Mouse (Mus musculus) heart, postnatal 0 days (tissue): ENCODE measurements around the gene Aen.

ENCODE experiments used
- CTCF ChIP-seq: IDR thresholded peaks from 2 replicates; pipeline ENCODE4 v1.5.1; 2016; ENCODE audit warnings: antibody characterized with exemption, control low read depth, low read depth
- EP300 ChIP-seq: IDR thresholded peaks from 2 replicates; pipeline ENCODE4 v1.6.1; 2016; ENCODE audit warnings: antibody characterized with exemption, low read depth

DNA sequence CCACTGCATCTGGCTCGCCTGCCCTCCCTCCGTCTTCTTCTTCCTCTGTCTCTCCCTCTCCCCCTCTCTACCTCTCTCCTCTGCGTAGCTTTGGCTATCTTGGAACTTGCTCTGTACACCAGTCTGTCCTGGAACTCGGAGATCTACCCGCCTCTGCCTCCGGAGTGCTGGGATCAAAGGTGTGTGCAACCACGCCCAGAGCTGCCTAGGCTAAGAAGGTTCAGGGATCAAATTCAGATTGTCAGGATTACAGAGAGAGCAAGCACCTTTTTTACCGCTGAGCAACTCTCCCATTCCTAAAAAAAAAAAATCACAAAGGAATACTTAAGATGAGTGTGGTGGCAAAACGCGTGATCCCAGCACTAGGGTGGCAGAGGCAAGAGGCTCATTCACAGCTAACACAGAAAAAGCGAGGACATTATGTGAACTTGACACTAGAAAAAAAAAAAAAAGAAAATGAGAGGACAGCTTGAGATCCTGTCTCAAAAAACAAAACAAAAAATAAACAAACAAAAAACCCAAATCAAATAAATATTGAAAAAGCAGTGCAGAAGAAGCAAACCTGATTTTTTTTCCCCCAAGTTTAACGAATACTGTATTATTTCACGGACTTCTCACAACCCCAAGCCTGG lies 517 bp upstream of the Aen start:
- no peak for TF ChIP-seq CTCF
- no peak for TF ChIP-seq EP300
